Mouse (Mus musculus) MEL (cell line): ENCODE measurements around the gene Aff1. TPM values are rescaled to one million over a fixed set of nuclear protein-coding genes. Genes with fewer than 3 reads are reported as not detected.
A peak's percentile ranks its signal among the peaks of the same experiment; 100 is the strongest.

Experiments used
- DNase-seq: peaks from one replicate; pipeline ENCODE4 v3.0.0; 2011; ENCODE audit warnings: low read depth, low spot score
- H3K27ac ChIP-seq: 2 replicates; pipeline ENCODE4 v1.5.1; 2012; ENCODE audit warnings: low read depth, mild to moderate bottlenecking, control low read depth, low read length, moderate library complexity; ENCODE audit not compliant: control insufficient read depth
- H3K27me3 ChIP-seq, 2 experiments: fragments of 150-350 bp in 1 of 2; sonication (generic) in 1 of 2; 2 replicates each; pipeline ENCODE4 v1.6.1; 2012; ENCODE audit warnings: low read length in 2 of 2, mild to moderate bottlenecking in 2 of 2, improper control_type of control experiment in 1 of 2, moderate library complexity in 1 of 2; ENCODE audit not compliant: insufficient read depth in 2 of 2, control insufficient read depth in 1 of 2
- H3K36me3 ChIP-seq, 2 experiments: 2 replicates each; pipeline ENCODE4 v1.6.1; 2012 to 2014; ENCODE audit warnings: low read length in 2 of 2, improper control_type of control experiment in 1 of 2, inconsistent platforms in 1 of 2, mild to moderate bottlenecking in 1 of 2; ENCODE audit not compliant: insufficient read depth in 2 of 2, control insufficient read depth in 1 of 2
- H3K4me1 ChIP-seq, 2 experiments: fragments of 150-350 bp in 1 of 2; sonication (generic) in 1 of 2; 2 replicates each; pipeline ENCODE4 v1.6.1; 2012; ENCODE audit warnings: low read length in 2 of 2, improper control_type of control experiment in 1 of 2, mild to moderate bottlenecking in 1 of 2; ENCODE audit not compliant: insufficient read depth in 2 of 2, control insufficient read depth in 1 of 2
- H3K4me3 ChIP-seq, 2 experiments: fragments of 150-350 bp in 1 of 2; sonication (generic) in 1 of 2; 2 replicates each; pipeline ENCODE4 v1.5.1; 2012; ENCODE audit warnings: low read depth in 2 of 2, low read length in 2 of 2, mild to moderate bottlenecking in 2 of 2, moderate library complexity in 2 of 2, control low read depth in 1 of 2, improper control_type of control experiment in 1 of 2; ENCODE audit not compliant: control insufficient read depth in 1 of 2, insufficient read depth in 1 of 2
- H3K79me2 ChIP-seq: 2 replicates; pipeline ENCODE4 v1.6.1; 2012; ENCODE audit warnings: mild to moderate bottlenecking, low read length, moderate library complexity; ENCODE audit not compliant: control insufficient read depth, poor library complexity, insufficient read depth
- H3K9ac ChIP-seq: 2 replicates; pipeline ENCODE4 v1.6.1; 2012; ENCODE audit warnings: low read depth, mild to moderate bottlenecking, control low read depth, low read length, moderate library complexity; ENCODE audit not compliant: control insufficient read depth, poor library complexity, severe bottlenecking
- H3K9me3 ChIP-seq: fragments of 150-350 bp; sonication (generic); replicated peaks from 2 replicates; pipeline ENCODE4 v1.6.1; 2012; ENCODE audit warnings: mild to moderate bottlenecking, low read length, improper control_type of control experiment, moderate library complexity; ENCODE audit not compliant: insufficient read depth
- CHD1 ChIP-seq: IDR thresholded peaks from 2 replicates; pipeline ENCODE4 v1.6.1; 2012; ENCODE audit warnings: low read depth, mild to moderate bottlenecking, inconsistent platforms, low read length, improper control_type of control experiment
- CHD2 ChIP-seq: IDR thresholded peaks from 2 replicates; pipeline ENCODE4 v1.6.1; 2011; ENCODE audit warnings: low read length, improper control_type of control experiment
- CTCF ChIP-seq, 3 experiments: IDR thresholded peaks in 2 of 3; conservative IDR thresholded peaks in 1 of 3; 2 replicates each; pipeline ENCODE4 v1.5.1; 2011 to 2012; ENCODE audit warnings: low read length in 3 of 3, low read depth in 2 of 3, mild to moderate bottlenecking in 2 of 3, improper control_type of control experiment in 1 of 3, inconsistent platforms in 1 of 3, mixed read lengths in 1 of 3, moderate library complexity in 1 of 3; ENCODE audit not compliant: control insufficient read depth in 1 of 3, insufficient read depth in 1 of 3, poor library complexity in 1 of 3, severe bottlenecking in 1 of 3
- E2F4 ChIP-seq: IDR thresholded peaks from 2 replicates; pipeline ENCODE4 v1.6.1; 2011; ENCODE audit warnings: low read depth, low read length, improper control_type of control experiment, borderline replicate concordance
- EP300 ChIP-seq, 2 experiments: IDR thresholded peaks; 2 replicates each; pipeline ENCODE4 v1.6.1; 2011; ENCODE audit warnings: improper control_type of control experiment in 2 of 2, low read length in 2 of 2, low read depth in 1 of 2, mild to moderate bottlenecking in 1 of 2
- ETS1 ChIP-seq: IDR thresholded peaks from 2 replicates; pipeline ENCODE4 v1.6.1; 2012; ENCODE audit warnings: low read depth, mild to moderate bottlenecking, inconsistent platforms, low read length, improper control_type of control experiment, moderate library complexity
- HCFC1 ChIP-seq: IDR thresholded peaks from 2 replicates; pipeline ENCODE4 v1.6.1; 2012; ENCODE audit warnings: low read depth, mild to moderate bottlenecking, inconsistent platforms, low read length, improper control_type of control experiment, moderate library complexity
- KAT2A ChIP-seq: conservative IDR thresholded peaks from 2 replicates; pipeline ENCODE4 v1.6.1; 2012; ENCODE audit warnings: low read depth, low read length, improper control_type of control experiment, inconsistent platforms
- MAFK ChIP-seq: IDR thresholded peaks from 2 replicates; pipeline ENCODE4 v1.6.1; 2011; ENCODE audit warnings: low read depth, mild to moderate bottlenecking, low read length, improper control_type of control experiment, borderline replicate concordance
- MAX ChIP-seq: IDR thresholded peaks from 2 replicates; pipeline ENCODE4 v1.6.1; 2011; ENCODE audit warnings: low read length, improper control_type of control experiment
- MAZ ChIP-seq: IDR thresholded peaks from 2 replicates; pipeline ENCODE4 v1.6.1; 2012; ENCODE audit warnings: low read depth, mild to moderate bottlenecking, inconsistent platforms, low read length, improper control_type of control experiment
- MEF2A ChIP-seq: IDR thresholded peaks from 2 replicates; pipeline ENCODE4 v1.6.1; 2014; ENCODE audit warnings: low read depth, mild to moderate bottlenecking, inconsistent platforms, low read length, improper control_type of control experiment; ENCODE audit not compliant: poor library complexity, insufficient replicate concordance, severe bottlenecking; ENCODE audit errors: extremely low read depth
- MXI1 ChIP-seq: IDR thresholded peaks from 2 replicates; pipeline ENCODE4 v1.6.1; 2011; ENCODE audit warnings: mild to moderate bottlenecking, low read depth, low read length, improper control_type of control experiment
- MYB ChIP-seq: IDR thresholded peaks from 2 replicates; pipeline ENCODE4 v1.6.1; 2011; ENCODE audit warnings: mild to moderate bottlenecking, low read depth, low read length, improper control_type of control experiment
- MYC ChIP-seq: IDR thresholded peaks from 2 replicates; pipeline ENCODE4 v1.6.1; 2011; ENCODE audit warnings: low read depth, mild to moderate bottlenecking, low read length, improper control_type of control experiment, moderate library complexity
- POLR2AphosphoS2 ChIP-seq: IDR thresholded peaks from 2 replicates; pipeline ENCODE4 v1.6.1; 2011; ENCODE audit warnings: low read length, improper control_type of control experiment
- POLR2AphosphoS5 ChIP-seq: IDR thresholded peaks from 2 replicates; pipeline ENCODE4 v1.6.1; 2012; ENCODE audit warnings: low read depth, borderline replicate concordance, mild to moderate bottlenecking, inconsistent platforms, low read length, moderate library complexity, mixed read lengths
- RAD21 ChIP-seq: IDR thresholded peaks from 2 replicates; pipeline ENCODE4 v1.6.1; 2011; ENCODE audit warnings: mild to moderate bottlenecking, low read depth, low read length, improper control_type of control experiment
- RCOR1 ChIP-seq: IDR thresholded peaks from 2 replicates; pipeline ENCODE4 v1.6.1; 2012; ENCODE audit warnings: low read depth, mild to moderate bottlenecking, inconsistent platforms, low read length, improper control_type of control experiment
- TAL1 ChIP-seq: IDR thresholded peaks from 2 replicates; pipeline ENCODE4 v1.6.1; 2012; ENCODE audit warnings: mild to moderate bottlenecking, inconsistent platforms, low read length, moderate library complexity, mixed read lengths
- TCF12 ChIP-seq: IDR thresholded peaks from 2 replicates; pipeline ENCODE4 v1.6.1; 2014; ENCODE audit warnings: low read depth, mild to moderate bottlenecking, inconsistent platforms, low read length, improper control_type of control experiment, moderate library complexity
- USF2 ChIP-seq, 2 experiments: IDR thresholded peaks; 2 replicates each; pipeline ENCODE4 v1.6.1; 2011 to 2012; ENCODE audit warnings: improper control_type of control experiment in 2 of 2, low read length in 2 of 2, borderline replicate concordance in 1 of 2, inconsistent platforms in 1 of 2, low read depth in 1 of 2, mild to moderate bottlenecking in 1 of 2; ENCODE audit not compliant: insufficient read depth in 1 of 2
- ZKSCAN1 ChIP-seq: IDR thresholded peaks from 2 replicates; pipeline ENCODE4 v1.6.1; 2012; ENCODE audit warnings: low read depth, mild to moderate bottlenecking, inconsistent platforms, low read length, improper control_type of control experiment, moderate library complexity
- ZMIZ1 ChIP-seq: IDR thresholded peaks from 2 replicates; pipeline ENCODE4 v1.6.1; 2012; ENCODE audit warnings: low read depth, mild to moderate bottlenecking, inconsistent platforms, low read length, improper control_type of control experiment, moderate library complexity
- ZNF384 ChIP-seq: IDR thresholded peaks from 2 replicates; pipeline ENCODE4 v1.6.1; 2012; ENCODE audit warnings: low read depth, mild to moderate bottlenecking, inconsistent platforms, low read length, improper control_type of control experiment
- polyA plus RNA-seq, 2 experiments: library from polyadenylated mRNA; stranded (reverse) in 1 of 2; unstranded in 1 of 2; fragments of >175 nt in 1 of 2; fragments of >200 nt in 1 of 2; gene quantifications; 2 replicates each; pipeline versions ENCODE4 v1.2.1 to v1.2.4; 2012; ENCODE audit warnings: low replicate concordance in 2 of 2, low read depth in 1 of 2; ENCODE audit not compliant: insufficient read length in 2 of 2, insufficient read depth in 1 of 2, missing spikeins in 1 of 2
- total RNA-seq: library from RNA; depleted of rRNA; stranded (reverse); fragments of 300-350 nt; gene quantifications from 2 replicates; pipeline ENCODE4 v1.2.3, GENCODE M21; 2012

Gene Aff1
- total and polyA plus RNA-seq, 3 experiments, result 5.4 to 13.4 TPM; not detected in 1

- peak; percentile 68 for DNase-seq
- Histone ChIP-seq H3K4me3 (no peak overlapping the region), H3K9me3 (no peaks in the 10 kb centered on the region), H3K9ac (peak overlapping the region; percentile 29), H3K79me2 (peaks cover 76% of the 10 kb centered on the region), H3K27ac (peak overlapping the region; percentile 59), H3K4me1 (peaks cover 30 to 45% of the 10 kb centered on the region in 2 experiments), H3K27me3 (no peaks in the 10 kb centered on the region), H3K36me3 (peaks cover 0 to 57% of the 10 kb centered on the region in 2 experiments; a peak in 2 of 4 replicates)
- TF ChIP-seq ZNF384 (0 out of 2 replicates have a peak, but pooled peaks have one; percentile 39), RCOR1 (0 out of 2 replicates have a peak, but pooled peaks have one; percentile 16), TAL1 (peak; percentile 82), RAD21 (no peak), MXI1 (0 out of 2 replicates have a peak, but pooled peaks have one; percentile 30), MEF2A (no peak), MYB (0 out of 2 replicates have a peak, but pooled peaks have one; percentile 4), MAZ (0 out of 2 replicates have a peak, but pooled peaks have one; percentile 44), EP300 (IDR thresholded peaks at IDR 0.05; ENCODE audit: low read depth in 1 of 2, low read length in 2 of 2) (peak; percentile 45 to 67; a peak in 3 of 4 replicates), TCF12 (0 out of 2 replicates have a peak, but pooled peaks have one; percentile 28), ETS1 (peak; percentile 49; the same call in 1 of the 2 replicates), MYC (no peak), CHD2 (peak; percentile 15; the same call in 1 of the 2 replicates)
Measured at GRCm38 (mm10) chr5:103762850-103763254, 70.7 kb downstream of the Aff1 start.

GRCm38 (mm10) chr5:103765356-103765755 is 73.2 kb downstream of the Aff1 start:
- Histone ChIP-seq H3K27ac (no peak overlapping the region), H3K36me3 (peaks cover 0 to 69% of the 10 kb centered on the region in 2 experiments; a peak in 2 of 4 replicates), H3K4me3 (no peak overlapping the region), H3K9me3 (no peaks in the 10 kb centered on the region), H3K27me3 (no peaks in the 10 kb centered on the region), H3K79me2 (peaks cover 67% of the 10 kb centered on the region), H3K4me1 (peaks cover 44 to 58% of the 10 kb centered on the region in 2 experiments), H3K9ac (no peak overlapping the region)
- no peak for DNase-seq
- TF ChIP-seq EP300 (IDR thresholded peaks at IDR 0.05; ENCODE audit: low read depth in 1 of 2, low read length in 2 of 2) (no peak), HCFC1 (no peak), KAT2A (no peak), MYB (no peak), MEF2A (no peak), POLR2AphosphoS2 (no peak), ZMIZ1 (no peak), MYC (no peak), TAL1 (no peak), ZNF384 (no peak), E2F4 (no peak), CTCF (IDR thresholded peaks at IDR 0.05 in 2 of 3, conservative IDR thresholded peaks at IDR 0.05 in 1 of 3; ENCODE audit: control insufficient read depth in 1 of 3, insufficient read depth in 1 of 3, low read depth in 2 of 3, low read length in 3 of 3, poor library complexity in 1 of 3, severe bottlenecking in 1 of 3) (no peak), CHD1 (no peak), USF2 (IDR thresholded peaks at IDR 0.05; ENCODE audit: borderline replicate concordance in 1 of 2, insufficient read depth in 1 of 2, low read depth in 1 of 2, low read length in 2 of 2) (no peak), CHD2 (no peak), ZKSCAN1 (no peak), MAFK (no peak), POLR2AphosphoS5 (no peak), MAX (no peak)
